In genomic region chr17:69969021-69969815, GRCm38 (mm10) we compare ENCODE assay signal across 8 mouse cellular contexts. TPM values are rescaled to one million over a fixed set of nuclear protein-coding genes. Genes with fewer than 3 reads are reported as not detected.
A peak's percentile ranks its signal among the peaks of the same experiment; 100 is the strongest.
DNase-seq lines count a peak whose midpoint lies in the region; ATAC-seq and TF ChIP-seq lines count a peak whose summit lies in the region.

Gene Dlgap1 (plus strand): TSS chr17:69969073.

- intact Hi-C loops in heart, postnatal 36 days (cut with DNase I) = no loop called here

- peak within 1 kb of the TSS; percentile 80 for H3K4me3 ChIP-seq in forebrain, embryonic 15.5 days
- H3K4me3 ChIP-seq in layer of hippocampus, adult 2 months = peak within 1 kb of the TSS; percentile 75

- no peaks in the 10 kb centered on the region for H3K27me3 ChIP-seq in forebrain, embryonic 15.5 days

- ATAC-seq in forebrain, embryonic 15.5 days (replicated peaks) = peak; percentile 93

- H3K4me1 ChIP-seq in forebrain, embryonic 15.5 days = peaks cover 8% of the 10 kb centered on the region

- H3K4me2 ChIP-seq in forebrain, embryonic 15.5 days (replicated peaks) = peak within 1 kb of the TSS; percentile 69

- peak; percentile 72 for TF ChIP-seq CTCF in layer of hippocampus, adult 2 months (conservative IDR thresholded peaks at IDR 0.05)

- H3K9me3 ChIP-seq in forebrain, embryonic 15.5 days = no peaks in the 10 kb centered on the region

- H3K27ac ChIP-seq in forebrain, embryonic 15.5 days (replicated peaks) = peak within 1 kb of the TSS; percentile 87
- H3K27ac ChIP-seq in layer of hippocampus, adult 2 months = peak within 1 kb of the TSS; percentile 99

- no peaks in the 10 kb centered on the region for H3K36me3 ChIP-seq in forebrain, embryonic 15.5 days

- peak; percentile 33 for DNase-seq in WW6 (ENCODE audit: low read depth, low spot score)
- peak; percentile 91 for DNase-seq in cerebellum, adult 11-12 months
- DNase-seq in heart, postnatal 36 days = peak; percentile 12
- DNase-seq in layer of hippocampus, adult 2 months (ENCODE audit: low spot score in 2 of 2) = peak; percentile 59 to 69
- DNase-seq in lung, postnatal 14 days = peak; percentile 15
- DNase-seq in right cerebral cortex, postnatal 14 days = peak; percentile 67
- DNase-seq in spleen, adult 12 weeks (ENCODE audit: low spot score) = no peak

- WGBS in forebrain, embryonic 15.5 days = under 1% methylated on average over 93 of the region's 105 CpGs

- H3K9ac ChIP-seq in forebrain, embryonic 15.5 days (replicated peaks) = peak within 1 kb of the TSS; percentile 69

RNA-seq across cellular contexts. Expression of gene Dlgap1, which starts in this region (rescaled TPM):
- 31.0 and 33.6 TPM in 2 replicates for polyA plus RNA-seq in forebrain, embryonic 15.5 days (2015; fragmentation: Nextera tagmentation; extraction: Ambion mirVana)
- total RNA-seq in heart, postnatal 36 days (2021) = under 1 TPM; 0.33 to 0.78 TPM
- total RNA-seq in layer of hippocampus, adult 2 months (2021) = 100 to 1,000 TPM; 539 to 547 TPM

Comparison
In these comparisons a context has a peak if more than half of its experiments do, and no peak if none do; other contexts are left out.
1. RNA of gene Dlgap1 (total RNA-seq): 539 to 547 TPM in layer of hippocampus, adult 2 months; 0.33 to 0.78 TPM in heart, postnatal 36 days; every median in the first group is over 100 times any median in the second.
2. Peak in DNase-seq in heart, postnatal 36 days; RNA of the gene not detected or under 1 TPM.